Mouse (Mus musculus) heart, postnatal 0 days (tissue): ENCODE measurements around the gene Pabpc1l. TPM values are rescaled to one million over a fixed set of nuclear protein-coding genes. Genes with fewer than 3 reads are reported as not detected.
"Not testable (repeated sequence)": the region's sequence is repeated elsewhere in the genome, so short reads cannot be mapped to it uniquely, and the experiment has no call there.

ENCODE experiments used
- ATAC-seq: fragments of 200-750 bp; cut with Nextera tagmentation; 2 replicates; pipeline ENCODE4 v1.8.0; 2017; ENCODE audit warnings: low read depth, moderate number of reproducible peaks, moderate library complexity; ENCODE audit not compliant: insufficient read depth
- DNase-seq: peaks from one replicate; pipeline ENCODE4 v3.0.0-alpha.2; 2016; ENCODE audit warnings: low spot score
- H3K27ac ChIP-seq: fragments of 300-500 bp; sonication (generic); 2 replicates; pipeline ENCODE4 v1.5.1; 2014; ENCODE audit warnings: low read depth, mild to moderate bottlenecking
- H3K27me3 ChIP-seq: fragments of 300-500 bp; sonication (generic); 2 replicates; pipeline ENCODE4 v1.6.1; 2014; ENCODE audit warnings: low read length, mixed read lengths; ENCODE audit not compliant: control insufficient read depth, insufficient read depth
- H3K36me3 ChIP-seq: fragments of 300-500 bp; sonication (generic); replicated peaks from 2 replicates; pipeline ENCODE4 v1.6.1; 2014; ENCODE audit warnings: low read length, mixed read lengths; ENCODE audit not compliant: control insufficient read depth, insufficient read depth
- H3K4me1 ChIP-seq: fragments of 300-500 bp; sonication (generic); 2 replicates; pipeline ENCODE4 v1.6.1; 2014; ENCODE audit warnings: antibody characterized with exemption; ENCODE audit not compliant: control insufficient read depth, insufficient read depth
- H3K4me2 ChIP-seq: fragments of 300-500 bp; sonication (generic); 2 replicates; pipeline ENCODE4 v1.6.1; 2014; ENCODE audit warnings: low read depth, mild to moderate bottlenecking, low read length, moderate library complexity
- H3K4me3 ChIP-seq: fragments of 300-500 bp; sonication (generic); 2 replicates; pipeline ENCODE4 v1.5.1; 2014; ENCODE audit warnings: low read depth, low read length
- H3K9ac ChIP-seq: fragments of 300-500 bp; sonication (generic); replicated peaks from 2 replicates; pipeline ENCODE4 v1.6.1; 2014; ENCODE audit warnings: low read depth, low read length, mixed read lengths
- H3K9me3 ChIP-seq: fragments of 300-500 bp; sonication (generic); replicated peaks from 2 replicates; pipeline ENCODE4 v1.6.1; 2016; ENCODE audit warnings: low read length; ENCODE audit not compliant: control insufficient read depth
- CTCF ChIP-seq: IDR thresholded peaks from 2 replicates; pipeline ENCODE4 v1.5.1; 2016; ENCODE audit warnings: antibody characterized with exemption, control low read depth, low read depth
- EP300 ChIP-seq: IDR thresholded peaks from 2 replicates; pipeline ENCODE4 v1.6.1; 2016; ENCODE audit warnings: antibody characterized with exemption, low read depth
- WGBS: fragments of 180-500 bp; shearing (Covaris S2); extraction: QIAGEN DNeasy Blood & Tissue Kit; methylation state at CpG from one replicate; pipeline ENCODE4 v1.1.7; 2014; 5-methylcytosine and 5-hydroxymethylcytosine counted together
- polyA plus RNA-seq: library from polyadenylated mRNA; unstranded; fragments of >200 nt; fragmentation: Nextera tagmentation; extraction: Ambion mirVana; gene quantifications from 2 replicates; pipeline ENCODE4 v1.2.1, GENCODE M21; 2015
- total RNA-seq: library from RNA; depleted of rRNA; stranded (reverse); fragments of >200 nt; gene quantifications from 2 replicates; pipeline ENCODE4 v1.2.3, GENCODE M21; 2014; ENCODE audit warnings: low replicate concordance

Pabpc1l gene
- total and polyA plus RNA-seq, 2 experiments from 2014 or later, result 0.56 TPM; not detected in 1

GRCm38 (mm10) chr2:164053767-164054166 is 28.5 kb downstream of the Pabpc1l start:
- Histone ChIP-seq H3K27ac (peak overlapping the region; percentile 77), H3K4me1 (peaks cover 14% of the 10 kb centered on the region), H3K9me3 (no peaks in the 10 kb centered on the region), H3K27me3 (peaks cover 15% of the 10 kb centered on the region; the same call in 1 of the 2 replicates), H3K4me3 (no peak overlapping the region), H3K4me2 (peak overlapping the region; percentile 23; the same call in 1 of the 2 replicates), H3K36me3 (peaks cover 47% of the 10 kb centered on the region), H3K9ac (no peak overlapping the region)
- ATAC-seq (peak; percentile 96), DNase-seq (peak; percentile 86)
- 22% methylated on average over 8 of the region's 8 CpGs for WGBS
- 0 out of 2 replicates have a peak, but pooled peaks have one; percentile 48 for TF ChIP-seq EP300
- no peak for TF ChIP-seq CTCF

- peak overlapping the region; percentile 77; the same call in 1 of the 2 replicates for H3K27ac ChIP-seq
- no peak overlapping the region for H3K4me2 ChIP-seq
- H3K27me3 ChIP-seq, result peaks cover 10% of the 10 kb centered on the region; the same call in 1 of the 2 replicates
- H3K4me3 ChIP-seq, result no peak overlapping the region
- H3K4me1 ChIP-seq, result peaks cover 14% of the 10 kb centered on the region
- no peaks in the 10 kb centered on the region for H3K9me3 ChIP-seq
- no peak overlapping the region for H3K9ac ChIP-seq
- ATAC-seq (no peak), DNase-seq (no peak)
- TF ChIP-seq CTCF (no peak), EP300 (no peak)
- WGBS, result 82% methylated on average over 8 of the region's 8 CpGs
- H3K36me3 ChIP-seq, result peaks cover 56% of the 10 kb centered on the region
These were observed 29.4 kb downstream of the Pabpc1l start for GRCm38 (mm10) chr2:164054671-164055070.

DNA sequence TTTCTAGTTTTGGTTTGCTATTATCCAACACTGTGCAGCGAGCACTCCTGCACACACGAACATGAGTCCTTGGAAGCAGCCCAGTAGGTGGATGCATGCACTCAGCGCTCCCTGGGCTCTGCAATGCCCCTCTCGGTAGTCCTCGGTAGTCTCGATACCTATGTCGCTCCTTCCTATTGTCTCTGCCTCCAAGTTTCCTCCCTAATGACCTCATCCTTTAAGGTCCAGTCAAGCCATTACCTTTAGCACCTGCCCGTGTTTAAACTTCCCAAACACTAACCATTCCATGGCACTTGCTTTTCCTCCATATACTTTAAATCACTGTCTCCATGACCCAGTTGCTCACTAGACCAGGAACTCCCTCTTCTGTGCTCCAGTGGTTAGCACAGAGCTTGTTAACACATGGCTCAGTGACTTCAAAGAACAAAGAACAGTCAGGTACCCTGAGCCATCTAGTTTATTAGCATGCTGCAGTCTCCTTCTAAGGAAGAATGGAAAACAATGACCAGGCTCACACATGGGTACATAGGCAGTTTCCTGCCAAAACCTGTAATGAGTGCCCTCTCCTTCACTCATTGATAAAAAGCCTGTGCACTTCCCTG is 34.5 kb downstream of the Pabpc1l start:
- Histone ChIP-seq H3K27ac (no peak overlapping the region), H3K9me3 (no peaks in the 10 kb centered on the region), H3K4me1 (0 out of 2 replicates have a peak, but pooled peaks cover 3% of the 10 kb centered on the region), H3K36me3 (peaks cover 71% of the 10 kb centered on the region), H3K27me3 (no peaks in the 10 kb centered on the region), H3K4me2 (no peak overlapping the region), H3K9ac (no peak overlapping the region), H3K4me3 (no peak overlapping the region)
- WGBS, result 89% methylated on average over 8 of the region's 8 CpGs
- DNase-seq (no peak), ATAC-seq (no peak)
- TF ChIP-seq CTCF (no peak), EP300 (no peak)

DNA sequence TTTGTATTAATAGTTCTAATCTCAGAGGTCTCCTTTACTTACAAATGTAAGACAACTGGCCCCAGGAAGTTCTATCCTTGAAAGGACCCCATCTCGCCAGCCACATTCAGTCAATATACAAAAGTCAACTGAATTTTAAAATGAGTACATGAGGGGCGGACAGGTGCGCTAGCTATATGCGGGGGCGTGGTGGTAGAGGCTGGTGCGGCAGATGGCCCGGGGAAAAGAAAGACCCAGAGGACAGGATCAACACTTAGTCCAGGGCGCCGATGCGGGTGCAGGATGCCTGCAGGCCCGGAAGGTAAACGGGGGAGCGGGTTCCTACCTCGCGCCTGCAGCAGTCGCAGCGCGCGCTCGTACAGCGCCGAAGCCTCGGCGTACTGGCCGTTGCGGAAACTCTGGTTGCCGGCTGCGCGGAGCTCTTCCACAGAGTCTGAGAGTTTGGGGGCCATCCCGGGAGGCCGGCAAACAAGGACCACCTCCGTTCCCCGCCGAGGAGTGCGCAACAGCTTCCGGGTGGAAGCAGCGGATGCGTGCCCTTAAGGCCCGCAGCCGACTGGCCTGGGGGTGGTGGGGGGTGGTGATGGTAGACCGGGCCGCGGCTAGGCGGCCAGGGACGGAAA is 45.0 kb downstream of the Pabpc1l start, which contains the start of gene Stk4:
TSS of gene Stk4 (plus strand) at position 181 of the 623 bp plus-strand sequence.
- Histone ChIP-seq H3K4me1 (peaks cover 13% of the 10 kb centered on the region), H3K4me2 (peak within 1 kb of the TSS; percentile 95), H3K36me3 (peaks cover 11% of the 10 kb centered on the region), H3K4me3 (peak within 1 kb of the TSS; percentile 88), H3K27me3 (no peaks in the 10 kb centered on the region), H3K27ac (peak within 1 kb of the TSS; percentile 85), H3K9me3 (no peaks in the 10 kb centered on the region), H3K9ac (peak within 1 kb of the TSS; percentile 91)
- DNase-seq, result no peak
- WGBS, result under 1% methylated on average over 44 of the region's 45 CpGs
- peak; percentile 37 for ATAC-seq
- no peak for TF ChIP-seq CTCF
- TF ChIP-seq EP300, result no peak

DNA sequence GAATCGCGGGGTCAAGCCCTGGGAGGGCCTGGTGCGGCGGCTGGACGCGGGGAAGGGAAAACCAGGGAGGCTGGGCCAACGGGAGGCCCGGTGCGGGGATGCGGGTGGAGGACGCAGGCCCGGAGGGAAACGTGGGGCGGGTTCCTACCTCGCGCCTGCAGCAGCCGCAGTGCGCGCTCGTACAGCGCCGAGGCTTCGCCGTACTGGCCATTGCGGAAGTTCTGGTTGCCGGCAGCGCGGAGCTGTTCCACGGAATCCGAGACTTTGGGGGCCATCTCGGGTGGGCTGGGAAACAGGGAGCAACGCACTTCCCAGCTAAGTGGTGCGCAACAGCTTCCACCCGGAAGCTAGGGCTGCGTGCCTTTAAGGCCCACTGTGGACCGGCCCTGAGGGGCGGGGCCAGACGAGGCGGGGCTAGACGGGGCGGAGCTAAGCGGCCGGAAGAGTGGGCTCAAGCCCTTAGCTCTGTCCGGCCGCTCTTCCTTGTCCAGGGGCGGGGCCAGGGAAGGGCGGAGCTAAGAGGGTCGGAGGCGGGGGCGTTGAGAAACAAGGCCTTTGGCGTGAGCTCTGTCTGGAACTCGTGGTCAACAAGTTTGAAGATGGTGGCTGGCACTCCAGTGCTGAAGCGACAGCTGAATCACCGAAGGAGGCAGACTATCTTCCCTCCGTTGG is 45.7 kb downstream of the Pabpc1l start, which contains the start of gene Tomm34:
TSS of gene Tomm34 (minus strand) at position 405 of the 672 bp plus-strand sequence.
- Histone ChIP-seq H3K36me3 (peaks cover 5% of the 10 kb centered on the region), H3K4me2 (peak within 1 kb of the TSS; percentile 95), H3K9me3 (no peaks in the 10 kb centered on the region), H3K4me3 (peak within 1 kb of the TSS; percentile 88), H3K4me1 (peaks cover 15% of the 10 kb centered on the region), H3K27ac (peak within 1 kb of the TSS; percentile 85), H3K9ac (peak within 1 kb of the TSS; percentile 91), H3K27me3 (no peaks in the 10 kb centered on the region)
- no peak for TF ChIP-seq CTCF
- peak; percentile 97 for ATAC-seq
- DNase-seq, result peak; percentile 94
- under 1% methylated on average over 55 of the region's 55 CpGs for WGBS

DNA sequence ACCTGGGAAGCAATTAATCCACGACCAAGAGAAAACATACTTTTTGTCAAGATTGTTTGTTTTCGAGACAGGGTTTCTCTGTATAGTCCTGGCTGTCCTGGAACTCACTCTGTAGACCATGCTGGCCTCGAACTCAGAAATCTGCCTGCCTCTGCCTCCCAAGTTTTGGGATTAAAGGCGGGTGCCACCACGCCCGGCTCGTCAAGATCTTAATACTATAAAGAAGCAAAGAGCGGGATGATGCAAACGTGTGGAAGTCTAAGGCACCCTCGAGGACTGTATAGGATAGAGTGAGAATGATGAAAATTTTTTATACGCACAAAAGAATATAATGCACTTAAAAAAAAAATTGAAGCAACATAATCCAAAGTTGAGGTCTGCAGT is 46.2 kb downstream of the Pabpc1l start:
- ATAC-seq, H3K27me3 ChIP-seq, DNase-seq, H3K9ac ChIP-seq, H3K4me3 ChIP-seq, H3K9me3 ChIP-seq, H3K36me3 ChIP-seq: not testable (repeated sequence)
- peaks cover 15% of the 10 kb centered on the region for H3K4me1 ChIP-seq
- H3K4me2 ChIP-seq, result peak overlapping the region; percentile 95
- 81% methylated on average over 11 of the region's 11 CpGs for WGBS
- peak overlapping the region; percentile 85 for H3K27ac ChIP-seq
